Mouse (Mus musculus) mouse trophoblast stem cell (cell line): ENCODE measurements around the gene Pacrg.

ENCODE experiments used
- in situ Hi-C, 2 experiments: fragments of 300-500 bp; cut with MseI, MboI; formaldehyde crosslinking; loops; 2 replicates in 1 of 2; 3 replicates in 1 of 2; pipeline ENCODE4 v1.15.1; 2025

The Pacrg gene

DNA sequence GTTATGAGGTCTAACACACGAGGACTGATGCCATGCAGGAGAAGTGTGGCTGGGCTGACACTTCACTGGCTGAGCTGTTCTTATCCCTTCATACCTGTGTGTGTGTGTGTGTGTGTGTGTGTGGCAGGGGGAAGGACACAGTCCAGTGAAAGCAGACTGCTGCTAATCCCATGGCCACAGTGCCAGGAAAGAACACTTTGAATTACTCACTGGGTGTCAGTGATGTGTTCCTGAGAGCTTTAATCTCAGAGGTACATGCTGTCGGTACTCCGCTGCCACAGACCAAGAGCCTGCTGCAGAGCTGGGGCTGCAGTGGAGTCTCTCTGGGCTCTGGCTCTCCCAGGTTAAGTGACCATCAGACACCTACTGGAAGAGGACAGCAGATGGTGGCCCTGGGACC, 290.3 kb downstream of the Pacrg start:
- in situ Hi-C loops: no loop called here

DNA sequence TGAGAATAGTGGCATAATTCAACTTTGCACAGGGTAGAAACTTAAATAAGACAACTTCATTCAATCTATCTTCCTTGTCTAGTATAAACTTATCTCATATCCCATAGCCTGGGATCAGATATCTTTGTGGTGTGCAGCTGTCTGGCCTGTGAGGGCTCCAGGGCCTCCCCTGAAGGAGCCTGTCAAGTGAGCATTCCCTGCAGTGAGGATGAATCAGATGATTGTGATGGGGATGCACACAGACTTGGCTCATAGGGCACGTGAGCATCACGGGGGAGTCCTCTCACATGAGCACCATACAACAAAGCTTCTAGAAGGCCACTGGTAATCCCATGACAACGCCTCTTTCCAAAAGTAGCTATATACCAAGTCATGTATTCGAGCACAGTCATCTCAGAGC, 291.1 kb downstream of the Pacrg start:
- in situ Hi-C loops: no loop called here

DNA sequence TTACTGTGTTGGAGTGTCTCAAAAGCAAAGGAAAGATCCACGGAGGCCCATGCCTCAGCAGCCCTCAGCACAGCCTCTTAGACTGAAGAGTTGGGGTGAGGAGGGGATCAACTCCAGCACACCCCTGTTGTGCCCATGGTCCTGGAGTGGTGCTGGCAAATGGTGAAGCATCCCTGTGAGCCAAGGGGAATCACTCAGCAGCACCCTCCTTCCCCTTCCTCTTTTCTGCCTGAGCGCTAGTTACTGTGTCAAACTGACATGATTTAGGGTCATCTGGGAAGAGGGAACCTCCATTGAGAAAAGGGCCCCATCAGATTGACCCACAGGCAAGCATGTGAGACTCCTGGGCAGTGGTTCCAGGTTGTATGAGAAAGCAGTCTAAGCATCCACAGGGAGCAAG, 299.3 kb downstream of the Pacrg start:
- in situ Hi-C loops: no loop called here

DNA sequence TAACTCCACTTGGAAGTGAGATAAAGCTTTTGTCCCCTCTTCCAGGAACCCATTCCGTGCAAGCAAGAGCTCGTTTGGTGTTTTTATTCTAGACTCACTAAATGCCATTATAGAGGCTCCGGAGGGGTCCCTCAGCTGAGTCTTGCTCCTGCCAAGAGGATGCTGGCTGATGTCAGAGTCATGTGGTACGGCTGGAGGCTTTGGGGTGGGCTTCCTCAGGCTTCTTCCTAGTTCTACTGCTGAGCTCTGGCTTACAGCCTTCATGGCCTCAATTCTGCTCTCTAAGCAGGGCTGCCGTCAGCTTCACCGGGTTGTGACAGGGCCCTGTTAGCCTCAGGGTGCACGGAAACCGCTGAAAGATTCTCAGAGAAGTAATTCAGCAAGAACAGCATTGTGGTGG, 305.9 kb downstream of the Pacrg start:
- in situ Hi-C loops: no loop called here

DNA sequence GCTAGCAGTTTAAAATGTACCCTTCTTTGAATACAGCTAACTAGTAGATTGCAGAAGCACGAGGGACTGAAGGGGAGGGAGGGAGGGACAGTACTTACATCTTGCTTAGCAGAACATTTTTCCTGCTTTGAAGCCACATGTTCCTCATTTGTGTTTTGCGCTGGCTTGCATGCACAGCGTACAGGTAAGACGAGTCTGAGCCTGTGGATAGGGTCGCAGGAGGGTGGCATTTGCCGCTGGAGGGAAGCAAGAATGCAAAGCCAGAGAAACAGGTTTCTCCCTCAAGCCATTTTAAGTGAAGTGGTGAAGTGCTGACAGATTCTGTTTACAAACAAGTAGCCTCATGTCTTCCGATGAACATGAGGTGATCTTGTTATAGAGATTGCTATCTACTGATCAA, 306.6 kb downstream of the Pacrg start:
- in situ Hi-C loops: no loop called here

DNA sequence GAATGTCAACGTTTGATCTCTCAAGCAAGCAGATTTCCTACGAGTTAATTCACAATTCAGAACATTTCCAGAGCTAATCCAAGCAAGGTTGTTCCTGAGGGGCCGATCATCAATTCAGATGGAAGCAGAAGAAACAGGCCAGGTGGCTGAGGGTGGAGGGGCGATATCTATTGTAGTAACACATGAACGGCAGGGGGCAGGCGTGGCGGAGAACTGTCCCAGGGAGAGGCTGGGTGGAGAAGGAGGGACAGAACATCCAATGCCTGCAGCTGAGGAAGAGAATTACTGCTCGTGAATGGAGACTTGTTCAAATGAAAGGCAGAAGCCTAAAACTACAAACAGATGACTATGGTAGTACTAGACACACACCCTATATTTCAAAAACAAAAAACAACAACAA, 309.1 kb downstream of the Pacrg start:
- in situ Hi-C loops: no loop called here

DNA sequence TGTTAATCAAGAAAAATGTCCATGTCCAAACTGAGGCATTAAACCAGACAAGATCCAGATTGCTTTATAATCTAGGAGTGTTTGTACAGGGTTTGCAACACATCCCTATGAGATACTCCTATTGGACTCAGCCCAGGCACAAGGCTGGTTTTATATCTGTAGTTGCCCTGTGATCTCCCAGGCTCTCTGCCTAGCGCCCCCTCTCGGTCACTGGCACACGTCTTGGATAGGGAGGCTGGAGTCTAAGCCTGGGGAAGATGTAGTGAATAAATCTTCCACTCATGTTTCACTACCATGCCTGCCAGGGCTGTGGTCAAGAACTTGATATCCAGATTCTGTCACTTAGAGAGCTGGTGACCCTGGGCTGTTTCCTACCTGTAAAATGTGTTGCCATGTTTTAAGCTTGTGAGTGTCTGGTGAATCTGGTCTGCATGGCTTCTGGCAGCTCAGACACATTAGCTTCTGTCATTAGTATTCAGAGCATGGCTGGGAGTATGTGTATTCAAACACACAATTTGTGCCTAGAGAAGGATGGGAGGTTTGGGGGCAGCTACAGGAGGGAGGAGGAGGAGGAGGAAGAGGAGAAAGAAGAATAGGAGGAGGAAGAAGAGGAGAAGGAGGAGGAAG, 310.7 kb downstream of the Pacrg start:
- in situ Hi-C loops: no loop called here

DNA sequence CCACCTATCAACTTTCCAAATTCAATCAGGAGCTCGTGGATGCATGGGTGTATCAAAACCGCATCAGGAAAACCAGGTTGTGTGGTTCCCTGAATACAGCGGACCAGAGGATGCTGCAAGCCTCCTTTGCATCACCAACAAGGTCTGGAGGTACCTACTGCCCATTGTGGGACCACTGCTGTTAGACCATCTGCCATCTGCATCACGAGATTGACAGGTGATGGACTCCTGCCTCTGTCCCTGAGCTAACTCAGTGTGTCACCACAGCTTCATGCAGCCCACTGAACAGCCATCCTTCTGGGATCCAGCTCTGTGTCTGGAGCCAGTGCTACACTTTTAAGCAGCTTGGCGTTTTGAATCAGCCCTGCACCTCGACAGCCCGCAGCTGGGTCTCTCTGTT, 318.8 kb downstream of the Pacrg start:
- in situ Hi-C loops: no loop called here

DNA sequence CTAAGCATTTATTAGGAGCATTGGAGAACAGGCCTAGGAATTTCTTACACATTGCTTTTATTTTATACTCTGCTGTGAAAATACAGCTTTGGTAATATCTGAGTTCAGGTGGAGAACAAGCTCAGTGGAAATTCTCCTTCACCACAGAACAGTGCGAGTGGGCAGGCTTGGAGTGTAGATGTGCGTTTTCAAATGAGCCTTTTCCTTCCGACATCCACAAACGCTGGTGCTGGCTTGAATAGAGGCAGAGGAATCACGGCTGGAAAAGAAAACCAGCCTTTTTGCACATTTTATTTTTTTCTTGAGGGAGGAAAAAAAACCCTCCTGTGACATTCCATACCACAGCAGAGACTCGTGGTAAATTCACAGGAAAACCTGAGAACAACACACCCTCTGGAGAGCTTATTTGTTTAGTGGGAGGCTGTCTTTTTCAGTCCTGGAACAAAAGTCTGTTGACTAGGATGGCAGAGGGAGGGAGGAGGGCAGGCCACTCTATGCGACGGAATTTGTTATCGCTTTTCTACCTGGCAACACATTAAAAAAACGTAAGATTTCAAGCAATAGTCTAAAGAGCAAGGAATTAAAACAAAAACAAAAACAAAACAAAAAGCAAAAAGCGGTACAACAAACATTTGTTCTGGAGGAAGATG, 320.5 kb downstream of the Pacrg start:
- in situ Hi-C loops: no loop called here

DNA sequence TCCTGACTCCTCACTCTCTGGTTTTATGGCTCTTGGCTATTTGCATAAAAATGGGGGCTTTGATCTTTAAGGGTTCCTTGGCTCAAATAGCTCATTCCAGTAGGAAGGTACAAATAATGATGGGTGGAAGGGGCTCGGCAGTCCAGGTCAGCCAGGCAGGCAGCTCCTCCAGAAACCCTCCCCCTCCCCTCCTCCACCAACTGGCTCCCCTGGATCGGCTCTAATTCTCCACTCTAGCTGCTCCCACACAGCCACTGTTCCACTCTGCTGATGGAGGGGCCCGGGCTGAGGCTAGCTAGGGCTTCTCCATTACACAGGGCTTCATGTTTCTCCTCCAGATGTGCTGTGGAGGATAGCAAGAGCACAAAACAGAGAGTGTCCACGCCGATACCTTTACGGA, 325.3 kb downstream of the Pacrg start:
- in situ Hi-C loops: no loop called here

DNA sequence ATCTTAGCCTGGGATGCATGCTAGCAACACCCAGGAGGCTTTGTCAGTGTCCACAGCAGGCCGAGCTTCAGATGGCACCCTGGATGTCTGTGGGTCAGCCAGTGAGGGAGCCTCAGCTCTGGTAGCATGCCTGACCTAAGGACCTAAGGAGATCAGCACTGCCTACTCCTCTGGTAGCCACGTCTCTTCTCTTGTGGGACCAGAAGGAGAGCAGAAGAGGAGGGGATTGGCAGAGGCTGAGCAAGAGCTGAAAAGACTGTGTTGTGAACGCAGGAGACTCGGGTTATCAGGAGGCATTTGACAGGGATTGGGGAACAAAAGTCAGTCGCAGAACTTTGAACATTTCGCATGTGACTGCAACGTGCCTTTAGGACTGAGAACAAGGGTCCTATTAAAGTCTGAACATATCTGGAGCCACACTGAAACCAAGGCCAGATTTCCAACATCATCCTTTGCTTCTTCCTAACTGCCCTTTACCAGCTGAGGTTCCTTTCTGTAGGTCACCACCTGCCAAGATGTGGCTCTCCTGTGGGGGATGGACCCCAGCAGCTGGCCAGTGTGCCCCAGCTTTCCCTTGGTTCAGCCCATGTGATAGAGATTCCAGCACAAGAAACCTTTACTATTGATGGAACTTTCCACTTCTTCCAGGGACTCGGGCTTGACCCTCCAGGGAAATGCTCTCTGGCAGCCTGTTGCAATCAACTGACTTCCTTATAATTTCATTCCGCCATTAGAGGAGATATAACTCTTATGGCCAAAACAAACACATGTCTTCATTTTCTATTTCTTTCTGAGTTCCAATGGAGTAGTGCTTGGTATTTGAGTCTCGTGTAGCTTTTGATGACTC, 329.0 kb downstream of the Pacrg start:
- in situ Hi-C loops: no loop called here

DNA sequence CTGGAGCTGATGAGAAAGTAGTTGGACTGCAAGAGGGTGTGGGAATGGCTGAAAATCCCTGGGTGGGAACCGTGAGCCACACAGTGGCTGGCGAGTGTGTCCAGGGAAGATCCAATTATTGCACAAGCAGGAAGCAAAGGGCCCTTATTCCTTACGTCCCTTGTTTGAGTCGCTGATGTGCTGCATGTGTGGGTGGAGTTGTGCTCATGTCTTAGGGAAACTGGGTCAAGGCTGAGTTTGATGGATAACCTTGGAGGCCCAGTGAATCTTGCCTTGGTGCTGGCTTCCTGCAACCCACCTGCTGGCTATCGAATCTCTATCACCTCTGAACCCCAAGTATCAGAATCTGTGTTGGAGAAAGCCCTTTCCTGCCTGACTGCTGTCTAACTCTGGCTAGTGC, 329.6 kb downstream of the Pacrg start:
- in situ Hi-C loops: no loop called here

DNA sequence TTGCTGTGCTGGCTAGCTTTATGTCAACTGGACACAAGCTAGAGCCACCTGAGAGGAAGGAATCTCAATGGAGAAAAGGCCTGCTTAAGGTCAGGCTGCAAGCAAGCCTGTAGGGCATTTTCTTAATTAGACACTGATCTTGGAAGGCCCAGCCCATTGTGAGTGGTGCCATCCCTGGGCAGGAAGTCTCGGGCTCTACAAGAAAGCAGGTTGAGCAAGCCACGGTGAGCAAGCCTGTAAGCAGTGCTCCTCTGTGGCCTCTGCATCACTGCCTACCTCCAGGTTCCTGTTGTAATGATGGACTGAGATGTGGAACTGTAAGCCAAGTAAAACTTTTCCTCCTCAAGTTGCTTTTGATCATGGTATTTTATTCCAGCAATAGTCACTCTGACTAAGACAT, 332.0 kb downstream of the Pacrg start:
- in situ Hi-C loops: no loop called here

DNA sequence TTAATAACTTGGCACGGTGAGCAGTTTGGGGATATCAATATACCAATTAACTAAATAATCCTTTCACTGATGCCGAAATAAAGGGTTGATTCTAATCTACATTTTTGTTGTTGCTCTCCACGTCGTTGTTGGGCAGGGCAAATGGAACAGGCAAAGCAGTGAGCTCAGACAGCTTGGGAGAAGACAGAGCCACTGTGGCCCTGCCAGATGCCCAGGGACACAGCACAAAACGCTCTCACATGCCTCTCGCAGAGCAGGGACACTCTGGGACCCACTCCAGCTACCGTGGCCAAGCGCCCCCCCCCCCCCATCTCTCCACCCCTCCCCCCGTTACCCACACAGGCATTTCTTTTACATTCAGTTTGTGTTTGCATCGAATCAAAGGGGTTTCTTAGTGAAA, 332.6 kb downstream of the Pacrg start:
- in situ Hi-C loops: no loop called here

DNA sequence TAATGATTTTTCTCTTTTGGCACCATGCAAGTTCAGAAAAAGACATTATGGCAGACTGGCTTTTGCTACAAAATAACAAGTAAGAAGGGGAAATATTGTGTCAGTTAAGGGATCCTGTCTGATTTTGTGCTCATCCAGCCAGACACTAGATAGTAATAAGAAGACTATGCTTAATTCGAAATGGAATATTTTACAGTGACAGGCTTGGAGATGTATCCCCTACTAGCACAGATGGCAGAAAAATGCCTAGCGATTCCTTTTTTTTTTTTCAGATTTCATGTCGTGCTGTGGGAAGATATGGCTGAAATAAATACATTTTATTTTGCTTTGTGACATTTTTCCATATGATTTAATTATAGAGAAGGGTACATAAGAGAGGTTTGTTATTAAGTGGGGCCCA, 333.2 kb downstream of the Pacrg start:
- in situ Hi-C loops: no loop called here

DNA sequence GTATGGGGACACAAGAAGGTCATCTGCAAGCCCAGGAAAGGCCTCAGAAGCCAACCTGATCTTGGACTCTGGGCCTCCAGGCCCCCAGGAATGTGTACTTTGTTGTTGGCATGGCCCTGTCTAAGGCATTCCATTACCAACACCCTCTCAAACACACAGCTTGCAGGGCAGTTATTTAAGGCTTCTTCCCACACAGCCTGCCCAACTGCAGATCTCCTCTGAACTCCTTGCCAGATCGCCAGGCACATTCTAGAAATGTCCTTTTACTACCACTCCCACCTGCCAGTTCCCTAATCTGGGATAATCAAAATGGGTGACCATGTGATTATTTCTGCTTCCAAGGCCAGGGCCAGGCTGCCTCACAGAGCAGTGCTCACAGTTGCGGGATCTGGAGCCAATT, 338.7 kb downstream of the Pacrg start:
- in situ Hi-C loops: no loop called here

DNA sequence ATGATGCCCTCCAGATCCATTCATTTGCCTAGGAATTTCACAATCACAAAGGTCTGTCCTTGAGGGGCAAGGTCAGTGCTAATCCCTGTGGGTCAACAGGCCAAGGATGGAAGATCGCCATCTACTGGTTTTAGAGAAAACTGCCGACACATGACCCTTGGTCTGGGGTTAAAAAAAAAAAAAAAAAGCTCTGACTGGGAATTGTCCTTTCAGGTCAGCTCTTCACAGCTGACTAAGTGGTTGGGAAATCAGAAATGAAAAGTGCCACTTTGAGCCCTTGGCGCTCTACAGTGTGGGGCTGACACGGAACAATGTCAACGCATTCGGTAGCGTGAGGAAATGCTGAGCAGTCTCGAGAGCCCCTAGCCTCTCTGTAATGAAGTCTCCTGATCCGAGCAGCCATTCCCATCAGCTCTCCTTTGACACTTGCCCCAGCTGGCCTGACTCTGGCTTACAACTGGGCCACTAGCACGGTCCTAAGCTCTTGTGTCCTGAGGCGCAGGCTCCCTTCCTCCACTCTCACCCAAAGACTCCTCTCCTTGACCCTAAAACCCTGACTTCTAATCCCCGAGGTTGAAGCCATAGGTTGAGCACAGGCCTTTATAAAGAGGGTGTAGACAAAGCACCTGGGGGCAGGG, 339.2 kb downstream of the Pacrg start:
- in situ Hi-C loops: no loop called here

DNA sequence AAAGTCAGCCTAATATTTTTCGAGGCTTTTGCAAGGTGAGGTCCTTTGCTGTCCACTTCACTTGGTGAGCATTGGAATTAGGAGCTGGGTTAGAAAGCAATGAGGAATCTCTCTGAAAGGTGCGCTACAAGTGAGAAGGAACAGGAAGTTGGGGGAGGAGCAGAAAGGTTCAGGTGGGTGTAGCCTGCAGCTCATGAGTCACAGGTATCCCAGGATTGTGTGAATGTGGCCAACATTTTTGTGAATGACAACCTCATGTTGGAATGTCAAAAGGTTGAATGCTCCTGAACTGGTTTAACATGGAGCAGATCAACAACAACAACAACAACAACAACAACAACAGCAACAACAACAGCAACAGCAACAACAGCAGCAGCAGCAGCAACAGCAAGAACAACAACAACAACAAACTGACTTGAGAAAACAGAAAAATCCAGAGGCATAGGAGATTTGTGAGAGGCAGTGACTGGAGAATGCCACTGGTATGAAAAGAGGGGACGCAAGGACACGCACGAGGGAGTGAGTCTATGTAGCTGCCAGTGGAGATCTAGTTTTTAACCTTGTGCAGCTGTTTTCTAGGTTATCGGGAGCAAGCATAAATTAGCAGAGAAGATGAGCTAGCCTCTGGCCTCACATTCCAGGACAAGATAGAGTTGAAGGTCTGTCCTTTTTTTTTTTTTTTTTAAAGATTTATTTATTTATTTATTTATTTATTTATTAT, 341.0 kb downstream of the Pacrg start:
- in situ Hi-C loops: loop anchor here in 1 of 2 experiments (10.0 to 25.0 kb wide), 2 partner anchors 184 to 737 kb away; partner anchors contain the start of gene Qk

DNA sequence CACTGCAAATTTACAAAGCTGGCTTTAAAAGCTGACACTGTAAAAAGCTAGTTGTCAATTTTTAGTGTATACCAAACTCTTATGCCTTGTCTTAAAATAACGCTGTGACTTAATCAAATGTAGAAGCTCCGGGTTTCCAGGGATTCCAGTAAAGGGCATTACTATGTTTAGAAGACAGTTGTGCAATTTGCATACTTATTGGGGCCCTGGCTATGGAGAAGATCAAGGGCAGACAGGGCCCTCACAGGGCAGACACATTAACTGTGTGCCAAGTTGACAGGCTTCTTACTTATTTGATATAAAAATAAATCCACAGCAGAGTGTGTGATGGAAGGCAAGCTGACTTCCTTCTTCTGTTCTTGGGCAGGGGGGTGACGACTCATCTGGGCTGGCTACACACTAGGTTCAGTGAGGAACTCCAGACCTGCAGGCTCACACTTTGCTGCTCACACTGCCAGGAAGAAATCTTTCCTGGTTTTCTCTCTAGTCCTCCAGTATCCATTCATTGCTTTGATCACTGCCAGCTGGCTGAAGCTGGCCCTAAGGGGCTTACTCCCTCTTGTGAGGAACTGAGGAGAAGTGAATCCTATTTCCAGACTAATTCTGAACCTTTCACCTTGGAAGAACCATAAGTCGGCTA, 342.2 kb downstream of the Pacrg start:
- in situ Hi-C loops: loop anchor here in 1 of 2 experiments (10.0 to 25.0 kb wide), 2 partner anchors 183 to 736 kb away; partner anchors contain the start of gene Qk

DNA sequence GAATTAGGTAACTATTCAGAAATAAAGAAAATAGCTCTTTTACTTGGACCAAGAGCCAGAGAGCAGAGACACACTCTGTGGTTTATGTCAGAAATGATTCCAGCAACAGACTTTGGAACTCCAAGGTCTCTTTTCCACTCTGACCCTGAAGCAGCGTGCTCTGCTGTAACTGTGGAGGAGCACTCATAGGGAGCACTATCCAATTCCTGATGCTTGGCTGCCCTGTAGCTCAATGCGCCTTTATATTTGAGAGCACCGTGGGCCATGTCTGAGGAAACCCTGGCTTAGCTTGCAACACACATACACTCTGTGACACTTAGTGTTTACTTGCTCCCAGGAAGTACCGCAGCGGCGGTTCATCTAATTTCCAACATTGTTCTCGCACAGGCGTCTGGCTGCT, 344.0 kb downstream of the Pacrg start:
- in situ Hi-C loops: loop anchor here in 1 of 2 experiments (10.0 to 25.0 kb wide), 2 partner anchors 181 to 734 kb away; partner anchors contain the start of gene Qk

DNA sequence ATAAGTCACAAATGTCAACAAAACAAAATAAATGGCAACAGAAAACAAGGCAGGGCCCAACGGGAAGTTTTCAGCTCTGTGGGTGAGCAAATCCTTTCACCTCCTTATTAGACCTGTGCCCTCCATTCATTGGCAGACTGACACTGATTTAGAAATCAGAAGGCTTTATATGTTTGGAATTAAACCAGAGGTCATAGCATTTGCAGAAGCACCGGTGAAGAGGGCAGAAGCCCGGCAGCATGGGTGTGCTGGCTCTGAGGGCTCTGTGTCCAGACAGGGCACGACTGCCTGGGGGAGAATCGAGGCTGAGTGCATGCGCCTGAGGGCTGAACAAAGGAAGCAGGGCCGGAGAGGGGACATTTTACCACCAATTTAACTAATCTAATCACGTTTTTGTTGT, 344.5 kb downstream of the Pacrg start:
- in situ Hi-C loops: loop anchor here in 1 of 2 experiments (10.0 to 25.0 kb wide), 2 partner anchors 181 to 733 kb away; partner anchors contain the start of gene Qk
